Mouse (Mus musculus) thymus, adult 18-20 months (tissue): ENCODE data around the gene Acot7.

Experiments used
- DNase-seq, 2 experiments: peaks; one replicate each; pipeline ENCODE4 v3.0.0; 2022; ENCODE audit warnings: mixed read lengths in 2 of 2

Acot7 gene

DNA sequence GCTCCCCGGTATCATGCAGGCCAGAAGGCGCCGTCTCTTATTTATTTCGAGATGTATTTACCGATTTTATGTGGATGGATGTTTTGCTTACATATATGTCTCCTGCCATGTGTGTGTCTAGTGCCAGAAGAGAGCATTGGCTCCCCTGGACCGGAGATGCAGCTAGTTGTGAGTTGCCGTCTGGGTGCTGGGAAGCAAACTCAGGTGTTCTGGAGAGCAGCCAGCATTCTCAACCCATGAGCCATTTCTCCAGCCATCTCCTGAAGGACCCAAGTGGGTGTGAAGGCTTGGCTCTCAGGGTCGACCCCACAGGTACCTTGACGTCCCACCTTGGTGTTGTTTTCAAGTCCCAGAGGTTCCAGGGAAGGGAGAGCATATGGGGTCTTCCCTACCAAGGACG is 4.3 kb downstream of the Acot7 start:
- no peak for DNase-seq

DNA sequence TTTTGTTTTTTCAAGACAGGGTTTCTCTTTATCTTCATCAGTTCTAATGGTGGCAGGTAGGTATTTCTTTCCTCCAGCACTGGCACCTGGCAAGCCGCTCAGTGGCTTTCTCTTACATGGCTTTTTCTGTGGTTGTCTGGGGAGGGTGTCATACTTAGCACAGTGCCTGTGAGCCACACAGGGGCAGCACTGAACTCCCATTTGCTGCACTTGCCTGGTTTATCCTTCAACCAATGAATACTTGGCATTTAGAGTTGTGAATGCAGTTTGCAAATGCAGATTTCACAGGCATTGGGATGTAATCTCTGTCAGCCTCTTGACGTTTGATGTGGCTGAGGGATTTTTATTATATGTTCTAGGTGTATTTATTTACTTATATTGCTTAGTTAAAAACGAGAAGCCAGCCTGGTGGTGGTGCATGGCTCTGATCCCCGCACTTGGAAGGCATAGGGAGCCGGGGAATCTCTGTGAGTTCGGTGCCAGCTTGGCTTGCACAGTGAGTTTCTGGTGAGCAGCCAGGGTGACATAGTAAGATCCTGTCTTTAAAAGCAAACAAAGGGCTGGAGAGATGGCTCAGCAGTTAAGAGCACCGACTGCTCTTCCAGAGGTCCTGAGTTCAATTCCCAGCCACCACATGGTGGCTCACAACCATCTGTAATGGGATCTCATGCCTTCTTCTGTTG is 6.6 kb downstream of the Acot7 start:
- no peak for DNase-seq

GRCm38 (mm10) chr4:152185137-152185509 is 7.2 kb downstream of the Acot7 start:
- no peak for DNase-seq

GRCm38 (mm10) chr4:152185510-152186204 is 7.7 kb downstream of the Acot7 start:
- no peak for DNase-seq

GRCm38 (mm10) chr4:152186205-152187082 is 8.5 kb downstream of the Acot7 start:
- DNase-seq, result no peak

GRCm38 (mm10) chr4:152187142-152187541 is 9.2 kb downstream of the Acot7 start:
- no peak for DNase-seq

GRCm38 (mm10) chr4:152188651-152189050 is 10.7 kb downstream of the Acot7 start:
- no peak for DNase-seq

GRCm38 (mm10) chr4:152189071-152189470 is 11.1 kb downstream of the Acot7 start:
- DNase-seq, result no peak

DNA sequence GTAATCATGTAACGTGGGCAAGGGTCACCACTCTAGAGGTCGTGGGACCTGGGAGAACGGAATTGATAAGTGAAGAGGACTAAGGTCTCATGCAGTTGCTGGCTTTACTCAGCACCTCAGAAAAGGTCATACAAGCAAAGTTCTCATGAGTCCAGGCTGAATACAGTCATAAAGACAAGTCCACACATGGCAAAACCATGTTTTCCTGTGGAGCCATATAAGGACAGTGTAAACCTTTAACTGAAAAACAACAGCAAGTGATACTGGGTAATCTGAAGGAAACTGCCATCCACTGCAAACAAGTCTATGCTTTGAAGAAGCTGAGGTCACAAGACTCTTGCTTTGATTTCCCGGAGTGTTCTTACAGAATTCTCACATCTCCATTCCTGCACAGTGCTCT is 11.8 kb downstream of the Acot7 start:
- no peak for DNase-seq

- no peak for DNase-seq
These were observed 12.2 kb downstream of the Acot7 start for GRCm38 (mm10) chr4:152190096-152190653.

GRCm38 (mm10) chr4:152190701-152191100 is 12.8 kb downstream of the Acot7 start:
- no peak for DNase-seq

DNA sequence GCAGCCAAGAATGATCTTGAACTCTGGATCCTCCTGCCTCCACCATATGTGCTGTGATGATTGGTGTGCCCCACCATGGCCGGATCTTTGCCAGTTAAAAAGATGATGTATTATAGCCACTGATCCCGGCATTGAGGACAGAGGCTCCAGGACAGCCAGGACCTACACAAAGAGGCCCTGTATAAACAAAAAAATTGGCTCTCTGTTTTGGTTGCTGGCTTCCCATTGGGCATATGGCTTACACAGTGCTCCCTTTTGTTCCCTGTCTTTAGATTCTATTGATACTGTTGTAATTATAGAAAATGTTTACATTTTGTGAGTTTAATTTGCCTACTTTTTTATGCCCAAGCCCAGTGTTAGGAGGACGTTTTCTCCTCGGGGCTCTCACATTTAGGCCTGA is 14.6 kb downstream of the Acot7 start:
- DNase-seq, result no peak

DNA sequence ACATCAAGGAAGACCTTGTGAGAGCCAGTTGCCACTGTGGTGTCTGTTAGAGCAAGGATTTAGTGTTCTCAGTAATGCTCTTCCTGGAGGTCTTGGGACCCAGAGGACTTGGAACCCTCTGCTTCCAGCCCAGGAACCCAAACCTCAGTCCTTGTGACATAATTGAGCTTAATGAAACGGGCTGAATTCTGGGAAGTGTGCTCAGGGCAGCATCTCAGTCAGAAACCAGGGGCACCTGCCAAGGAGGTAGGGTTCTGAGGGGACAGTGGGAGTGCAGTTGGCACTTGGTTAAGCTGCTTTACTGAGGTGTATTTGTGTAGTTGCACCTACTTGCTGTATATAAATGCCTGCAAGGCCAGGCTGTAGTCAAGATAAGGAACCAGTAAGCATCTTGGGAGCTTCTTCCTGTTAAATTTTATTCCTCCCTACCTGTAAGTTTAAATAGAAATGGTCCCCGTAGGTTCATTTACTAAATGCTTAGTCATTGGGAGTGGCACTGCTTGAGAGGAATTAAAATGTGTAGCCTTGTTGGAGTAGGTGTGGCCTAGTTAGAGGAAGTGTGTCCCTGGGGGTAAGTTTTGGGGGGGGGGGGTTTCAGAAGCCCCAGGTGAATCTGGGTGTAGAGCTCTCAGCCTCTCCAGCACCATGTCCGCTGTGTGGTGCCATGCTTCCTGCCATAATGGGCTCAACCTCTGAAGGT is 16.7 kb downstream of the Acot7 start:
- no peak for DNase-seq

- DNase-seq, result no peak
These were observed 18.3 kb downstream of the Acot7 start for GRCm38 (mm10) chr4:152196276-152196675.

DNA sequence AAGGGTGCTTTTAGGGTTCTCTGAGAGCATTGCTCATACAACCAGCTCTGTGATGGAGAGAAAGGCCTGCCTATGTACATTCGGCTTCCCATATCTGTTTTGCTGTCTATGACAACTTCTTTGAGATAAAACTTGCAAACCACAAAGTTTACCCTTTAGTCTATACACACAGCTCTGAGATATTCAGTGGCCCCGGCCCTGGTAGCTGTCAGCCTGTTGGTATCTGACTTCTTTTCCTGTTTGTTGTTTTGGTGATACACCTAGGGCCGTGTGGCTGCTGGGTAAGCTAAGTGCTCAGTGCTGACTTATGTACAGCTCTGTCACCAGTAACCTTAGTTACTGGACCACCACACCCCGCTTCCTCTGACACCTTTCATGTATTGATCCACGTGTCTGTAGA is 19.6 kb downstream of the Acot7 start:
- no peak for DNase-seq

- no peak for DNase-seq
These were observed 21.7 kb downstream of the Acot7 start for GRCm38 (mm10) chr4:152199617-152200016.

DNA sequence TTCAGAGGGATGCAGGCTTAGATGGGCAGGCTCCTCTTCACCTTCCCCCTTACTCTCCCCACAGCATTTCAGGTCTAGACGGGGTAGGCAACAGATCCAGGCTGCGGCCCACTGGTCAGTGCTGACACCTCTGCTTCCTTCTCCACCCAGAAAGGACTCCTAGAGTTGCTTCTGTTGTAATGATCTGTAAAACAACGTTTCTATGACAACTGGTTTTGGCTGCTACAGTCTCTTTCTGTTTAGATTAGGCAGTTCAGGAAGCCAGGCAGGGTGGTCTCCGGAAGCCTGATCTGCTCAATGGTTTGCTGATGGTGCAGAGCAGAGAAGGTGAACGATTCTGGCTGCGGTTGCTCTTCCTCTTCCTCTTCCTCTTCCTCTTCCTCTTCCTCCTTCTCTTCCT is 23.6 kb downstream of the Acot7 start:
- DNase-seq, result no peak

DNA sequence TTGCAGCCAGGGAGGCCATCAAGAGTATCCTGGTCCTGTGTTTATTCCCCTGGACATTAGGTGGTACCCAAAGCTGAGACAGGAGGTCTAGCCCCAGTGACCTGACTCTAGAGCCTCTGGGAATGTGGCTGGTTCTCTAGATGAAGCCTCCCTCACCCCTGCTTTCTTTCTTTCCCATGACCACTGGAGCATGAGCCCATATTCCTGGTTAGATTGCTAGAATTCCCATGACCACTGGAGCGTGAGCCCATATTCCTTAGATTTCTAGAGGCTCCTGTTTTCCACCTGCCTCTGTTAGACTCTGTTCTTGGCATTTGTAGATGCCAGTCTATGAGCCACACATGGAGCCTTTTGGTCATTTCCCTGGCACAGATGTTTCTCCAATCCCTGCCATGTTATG is 24.5 kb downstream of the Acot7 start:
- no peak for DNase-seq

- DNase-seq, result no peak
These were observed 25.0 kb downstream of the Acot7 start for GRCm38 (mm10) chr4:152202905-152203304.

- DNase-seq, result no peak
These were observed 26.7 kb downstream of the Acot7 start for GRCm38 (mm10) chr4:152204663-152205062.

DNA sequence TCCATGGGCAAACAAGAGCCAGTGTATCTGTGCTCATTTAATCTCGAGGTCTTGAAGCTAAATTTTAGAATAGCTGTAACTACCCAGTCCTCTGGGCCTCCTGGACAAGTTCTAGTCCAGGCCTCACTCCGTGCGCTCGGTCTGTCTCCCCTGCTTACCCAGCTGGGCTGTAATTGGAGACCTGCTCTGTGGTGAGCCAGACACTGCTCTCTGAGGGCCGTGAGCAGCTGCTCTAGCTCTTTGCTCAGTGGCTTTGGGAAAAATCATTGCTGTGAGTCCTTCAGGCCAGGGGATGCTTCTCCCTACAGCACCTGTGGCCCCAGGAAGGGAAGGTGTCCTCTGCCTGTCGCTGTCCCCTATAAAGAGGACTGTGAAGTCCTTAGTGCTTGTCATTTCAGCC is 28.3 kb downstream of the Acot7 start:
- DNase-seq, result no peak

GRCm38 (mm10) chr4:152209623-152210022 is 31.7 kb downstream of the Acot7 start:
- DNase-seq, result no peak

- no peak for DNase-seq
These were observed 34.2 kb downstream of the Acot7 start for GRCm38 (mm10) chr4:152212091-152212505.
